Mouse (Mus musculus) cerebellum, adult 2 months (tissue): ENCODE results near the gene Lamp2.

ENCODE experiments used
- CTCF ChIP-seq: fragments of 200-500 bp; IDR thresholded peaks from 2 replicates; pipeline ENCODE4 v1.5.1; 2011; ENCODE audit warnings: low read depth, mild to moderate bottlenecking, control low read depth, low read length, moderate library complexity, borderline replicate concordance; ENCODE audit not compliant: insufficient read depth
- POLR2A ChIP-seq: fragments of 200-500 bp; IDR thresholded peaks from 2 replicates; pipeline ENCODE4 v1.6.1; 2011; ENCODE audit warnings: low read length, control low read depth, borderline replicate concordance; ENCODE audit not compliant: insufficient read depth

DNA sequence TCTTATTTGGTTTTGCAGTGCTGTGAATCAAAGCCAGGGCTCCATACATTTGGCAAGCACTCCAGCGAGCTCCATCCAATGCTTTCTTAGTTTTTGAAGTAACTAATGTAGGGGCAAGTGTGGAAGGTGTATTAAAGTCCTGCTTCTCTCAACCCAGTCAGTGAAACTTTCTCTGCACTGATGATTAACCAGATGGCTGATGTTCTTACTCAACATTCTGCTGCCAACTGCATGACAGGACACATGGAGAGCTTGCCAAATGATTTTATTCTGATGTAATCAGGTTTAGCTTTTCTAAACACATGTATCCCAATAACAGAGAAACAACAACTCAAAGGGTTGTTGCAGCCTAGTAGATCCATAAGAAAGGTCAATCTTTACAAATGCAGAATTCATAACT is 13.8 kb downstream of the Lamp2 start:
- TF ChIP-seq CTCF, result no peak
- no peak for TF ChIP-seq POLR2A
